Mouse (Mus musculus) ES-E14 (cell line): ENCODE data around the gene Olfr223. TPM values are rescaled to one million over a fixed set of nuclear protein-coding genes. Genes with fewer than 3 reads are reported as not detected.
A peak's percentile ranks its signal among the peaks of the same experiment; 100 is the strongest.

Experiments
- DNase-seq: peaks from one replicate; pipeline ENCODE4 v3.0.0-alpha.2; 2013; ENCODE audit warnings: low read depth, low spot score
- H3K27ac ChIP-seq: 2 replicates; pipeline ENCODE4 v1.5.1; 2012; ENCODE audit warnings: low read depth, mild to moderate bottlenecking, low read length, moderate library complexity, mixed read lengths; ENCODE audit not compliant: poor library complexity, insufficient read depth, severe bottlenecking
- H3K36me3 ChIP-seq: 2 replicates; pipeline ENCODE4 v1.6.1; 2012; ENCODE audit warnings: mild to moderate bottlenecking, low read length, moderate library complexity, mixed read lengths; ENCODE audit not compliant: control insufficient read depth, poor library complexity, insufficient read depth, severe bottlenecking
- H3K4me1 ChIP-seq, 2 experiments: fragments of 150-350 bp in 1 of 2; sonication (generic) in 1 of 2; 2 replicates each; pipeline ENCODE4 v1.6.1; 2012; ENCODE audit warnings: low read length in 2 of 2, mild to moderate bottlenecking in 1 of 2, mixed read lengths in 1 of 2; ENCODE audit not compliant: control insufficient read depth in 2 of 2, insufficient read depth in 2 of 2, poor library complexity in 1 of 2
- H3K4me3 ChIP-seq, 2 experiments: fragments of 150-350 bp in 1 of 2; sonication (generic) in 1 of 2; 2 replicates each; pipeline ENCODE4 v1.5.1; 2012; ENCODE audit warnings: low read length in 2 of 2, low read depth in 1 of 2, mild to moderate bottlenecking in 1 of 2, mixed read lengths in 1 of 2; ENCODE audit not compliant: insufficient read depth in 1 of 2, poor library complexity in 1 of 2, severe bottlenecking in 1 of 2
- H3K9ac ChIP-seq: 2 replicates; pipeline ENCODE4 v1.6.1; 2012; ENCODE audit warnings: low read depth, mild to moderate bottlenecking, low read length, mixed read lengths; ENCODE audit not compliant: poor library complexity, insufficient read depth, severe bottlenecking
- H3K9me3 ChIP-seq: fragments of 150-350 bp; sonication (generic); 2 replicates; pipeline ENCODE4 v1.6.1; 2012; ENCODE audit warnings: low read depth, mild to moderate bottlenecking, low read length; ENCODE audit not compliant: control insufficient read depth, insufficient read depth
- CHD2 ChIP-seq: IDR thresholded peaks from 2 replicates; pipeline ENCODE4 v1.6.1; 2014; ENCODE audit warnings: mild to moderate bottlenecking, low read depth, low read length, inconsistent platforms
- HCFC1 ChIP-seq: IDR thresholded peaks from 2 replicates; pipeline ENCODE4 v1.6.1; 2012; ENCODE audit warnings: low read length, inconsistent platforms, borderline replicate concordance; ENCODE audit not compliant: insufficient read depth
- MAFK ChIP-seq: IDR thresholded peaks from 2 replicates; pipeline ENCODE4 v1.6.1; 2014; ENCODE audit warnings: mild to moderate bottlenecking, low read depth, low read length, inconsistent platforms; ENCODE audit not compliant: insufficient read depth
- ZC3H11A ChIP-seq: IDR thresholded peaks from 2 replicates; pipeline ENCODE4 v1.6.1; 2012; ENCODE audit warnings: low read depth, mild to moderate bottlenecking, inconsistent platforms, low read length, borderline replicate concordance
- ZNF384 ChIP-seq: IDR thresholded peaks from 2 replicates; pipeline ENCODE4 v1.6.1; 2012; ENCODE audit warnings: low read depth, low read length, inconsistent platforms
- in situ Hi-C, 2 experiments: fragments of 600-800 bp; cut with MboI; formaldehyde crosslinking; loops; one replicate each; pipeline ENCODE4 v1.15.1; 2025; ENCODE audit warnings: low sequenced_read_pairs in 2 of 2, inconsistent platforms in 1 of 2; ENCODE audit not compliant: unreplicated experiment in 2 of 2
- total RNA-seq: library from RNA; depleted of rRNA; stranded (reverse); fragments of 300-350 nt; gene quantifications from 2 replicates; pipeline ENCODE4 v1.2.3, GENCODE M21; 2012

Olfr223 gene
- total RNA-seq, 1 experiment: not detected

DNA sequence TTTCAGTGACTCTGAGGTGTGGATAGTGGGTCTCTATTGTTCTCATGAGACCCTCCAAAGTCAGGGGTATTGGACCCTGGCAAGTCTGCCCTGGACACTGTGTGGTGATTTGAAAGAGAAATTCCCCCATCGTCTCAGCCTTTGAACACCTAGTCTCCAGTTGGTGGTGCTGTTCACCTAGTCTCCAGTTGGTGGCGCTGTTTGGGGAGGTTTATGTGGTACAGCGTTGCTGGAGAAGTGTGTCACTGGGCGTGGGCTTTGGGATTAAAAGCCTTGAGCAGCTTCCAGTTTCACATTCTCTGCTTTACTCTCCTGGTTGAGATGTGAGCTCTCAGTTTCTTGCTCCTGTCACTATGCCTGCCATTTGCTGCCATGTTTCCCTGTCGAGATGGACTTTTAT lies 39.9 kb upstream of the Olfr223 start:
- in situ Hi-C loops: no loop called here
- H3K9me3 ChIP-seq: no peaks in the 10 kb centered on the region
- H3K27ac ChIP-seq: no peak overlapping the region
- DNase-seq: peak; percentile 69
- H3K4me1 ChIP-seq: peaks cover 0 to 6% of the 10 kb centered on the region in 2 experiments; a peak in 2 of 4 replicates
- no peaks in the 10 kb centered on the region for H3K36me3 ChIP-seq
- no peak overlapping the region for H3K9ac ChIP-seq
- TF ChIP-seq ZNF384 (no peak), MAFK (no peak), ZC3H11A (no peak), HCFC1 (no peak), CHD2 (no peak)
- H3K4me3 ChIP-seq: no peak overlapping the region

DNA sequence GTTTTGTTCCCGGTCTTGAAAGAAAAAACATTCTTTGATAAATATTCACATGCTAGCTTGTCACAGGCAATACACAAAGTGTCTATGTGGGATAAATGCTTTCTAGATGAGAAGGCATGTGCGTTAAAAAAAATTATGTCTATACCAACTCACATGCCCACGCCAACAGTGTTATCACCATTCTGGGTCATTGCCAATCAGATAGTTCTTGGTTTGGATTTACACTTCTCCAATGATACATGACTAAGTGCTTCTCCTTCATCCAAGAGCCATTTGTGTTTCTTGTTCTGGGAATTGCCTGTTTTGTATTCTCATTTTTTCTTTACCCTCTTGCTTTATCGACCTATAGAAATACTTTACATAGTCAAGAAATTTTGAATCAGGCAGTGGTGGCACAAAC lies 38.9 kb upstream of the Olfr223 start:
- in situ Hi-C loops: no loop called here
- Histone ChIP-seq H3K27ac (no peak overlapping the region), H3K9ac (no peak overlapping the region), H3K4me3 (no peak overlapping the region), H3K9me3 (no peaks in the 10 kb centered on the region), H3K4me1 (peaks cover 0 to 6% of the 10 kb centered on the region in 2 experiments; a peak in 2 of 4 replicates), H3K36me3 (no peaks in the 10 kb centered on the region)
- TF ChIP-seq ZNF384 (no peak), ZC3H11A (no peak), HCFC1 (no peak), CHD2 (no peak), MAFK (no peak)
- DNase-seq: no peak

DNA sequence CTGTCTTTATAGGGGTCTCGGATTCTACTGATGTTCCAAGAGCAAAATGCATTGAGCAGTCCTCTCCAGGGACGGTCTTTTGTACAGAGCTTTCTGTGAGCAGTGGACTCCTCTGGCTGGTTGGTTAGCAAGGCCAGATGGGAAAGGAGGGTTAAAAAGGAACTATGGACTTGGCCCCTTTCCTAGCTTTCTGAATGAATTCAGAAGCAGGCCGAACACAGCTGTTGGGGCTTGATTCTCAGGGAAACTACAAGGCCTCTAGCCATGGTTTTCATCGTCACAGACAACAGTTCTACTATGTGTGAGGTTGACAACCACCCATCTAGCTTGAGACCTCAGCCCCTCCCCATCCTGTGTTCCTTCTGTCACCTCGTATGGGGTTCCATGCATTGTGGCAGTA lies 36.8 kb upstream of the Olfr223 start:
- Histone ChIP-seq H3K9me3 (no peaks in the 10 kb centered on the region), H3K36me3 (no peaks in the 10 kb centered on the region), H3K9ac (no peak overlapping the region), H3K27ac (no peak overlapping the region), H3K4me3 (no peak overlapping the region), H3K4me1 (peaks cover 0 to 2% of the 10 kb centered on the region in 2 experiments; a peak in 2 of 4 replicates)
- TF ChIP-seq ZC3H11A (no peak), HCFC1 (no peak), MAFK (no peak), ZNF384 (no peak), CHD2 (no peak)
- DNase-seq: no peak
- in situ Hi-C loops: no loop called here

DNA sequence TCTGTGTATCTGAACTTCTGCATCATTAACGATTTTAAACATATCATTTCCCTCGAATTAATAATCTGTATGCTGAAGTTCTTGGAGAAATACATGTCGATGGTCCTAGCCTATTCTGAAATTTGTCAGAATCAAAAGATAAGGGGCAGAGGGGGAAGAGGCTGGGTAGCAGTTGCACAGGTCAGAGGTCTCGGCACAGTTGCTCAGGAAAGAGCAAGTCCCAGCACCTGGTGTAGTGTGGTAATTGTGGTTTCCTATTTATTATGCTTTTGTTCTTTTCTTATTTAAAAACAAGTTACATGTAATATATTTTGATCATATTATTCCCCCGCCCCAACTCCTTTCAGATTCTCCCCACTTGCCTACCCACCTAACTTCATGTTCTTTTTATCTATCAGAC lies 35.1 kb upstream of the Olfr223 start:
- no peaks in the 10 kb centered on the region for H3K9me3 ChIP-seq
- H3K9ac ChIP-seq: no peak overlapping the region
- H3K4me1 ChIP-seq: no peaks in the 10 kb centered on the region
- no peak for TF ChIP-seq MAFK
- no peak for TF ChIP-seq CHD2
- TF ChIP-seq ZC3H11A: no peak
- TF ChIP-seq HCFC1: no peak
- TF ChIP-seq ZNF384: no peak
- in situ Hi-C loops: no loop called here
- no peak overlapping the region for H3K4me3 ChIP-seq
- H3K36me3 ChIP-seq: no peaks in the 10 kb centered on the region
- DNase-seq: no peak
- H3K27ac ChIP-seq: no peak overlapping the region

DNA sequence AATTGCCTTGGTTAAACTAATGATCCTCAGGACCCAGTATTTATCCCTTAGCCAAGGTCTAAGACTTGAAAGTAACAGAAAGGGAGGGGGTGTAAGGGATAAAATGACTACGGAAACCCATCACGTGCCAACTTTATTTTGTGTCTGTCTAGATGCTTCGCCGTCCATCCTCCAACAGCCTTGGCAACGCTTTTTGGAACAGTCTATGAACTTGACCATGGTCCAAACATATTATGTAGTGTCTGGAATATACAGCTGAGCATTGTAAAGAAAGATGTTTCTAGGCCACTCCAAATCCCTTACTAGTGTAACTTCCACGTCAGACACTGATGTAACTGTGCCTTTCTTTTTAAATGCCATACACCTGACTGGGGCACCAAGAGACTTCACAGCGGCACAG lies 33.1 kb upstream of the Olfr223 start:
- Histone ChIP-seq H3K9me3 (no peaks in the 10 kb centered on the region), H3K4me3 (no peak overlapping the region), H3K9ac (no peak overlapping the region), H3K27ac (no peak overlapping the region), H3K4me1 (no peaks in the 10 kb centered on the region), H3K36me3 (no peaks in the 10 kb centered on the region)
- no peak for DNase-seq
- TF ChIP-seq ZNF384 (no peak), ZC3H11A (no peak), CHD2 (no peak), MAFK (no peak), HCFC1 (no peak)
- in situ Hi-C loops: no loop called here
